Mouse (Mus musculus): Measurements from ENCODE around the gene Kif5c.

Kif5c gene

DNA sequence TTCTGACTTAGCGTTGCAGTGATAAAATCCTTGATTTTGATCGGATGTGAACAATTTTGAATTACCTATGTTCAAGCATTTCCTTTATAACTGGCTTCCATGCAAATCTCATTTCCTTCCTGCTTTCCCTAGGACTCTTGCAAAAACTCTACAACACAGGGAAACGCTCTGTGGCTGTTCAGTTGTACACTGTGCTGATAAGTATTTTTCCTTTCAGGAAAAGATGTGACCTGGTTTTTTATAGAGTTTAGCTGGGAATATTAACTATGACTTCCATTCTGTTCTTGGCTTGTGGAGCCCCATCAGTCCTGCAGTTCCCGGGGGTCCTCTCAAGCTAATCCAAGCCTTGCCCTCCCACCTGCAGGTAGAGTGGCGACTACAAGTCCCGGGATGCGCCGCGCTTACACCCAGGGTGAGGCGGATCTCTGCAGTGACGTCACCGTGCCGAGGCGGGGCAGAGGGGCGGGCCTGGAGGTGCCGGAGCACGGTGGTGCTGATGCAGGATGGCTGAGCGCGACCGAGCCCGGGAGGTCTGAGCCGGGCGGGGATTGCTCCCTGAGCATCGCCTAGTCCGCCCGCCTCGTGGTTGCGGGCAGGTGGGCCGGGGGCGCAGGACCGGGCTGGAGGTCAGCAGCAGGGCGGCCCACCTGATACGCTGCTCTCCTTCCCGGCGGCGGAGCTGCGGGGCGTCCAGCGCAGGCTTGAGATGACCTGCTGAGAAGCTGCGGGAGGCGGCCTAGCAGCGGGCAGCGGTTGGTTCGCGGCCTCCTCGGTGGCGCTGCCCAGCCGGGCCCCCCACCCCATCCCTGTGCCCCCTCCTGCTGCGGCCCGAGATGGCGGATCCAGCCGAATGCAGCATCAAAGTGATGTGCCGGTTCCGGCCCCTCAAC lies at the start of gene Kif5c:
Gene Kif5c (plus strand): TSS at position 470 of the 890 bp plus-strand sequence.
- peak; percentile 38 for DNase-seq (ENCODE audit: low read depth)

DNA sequence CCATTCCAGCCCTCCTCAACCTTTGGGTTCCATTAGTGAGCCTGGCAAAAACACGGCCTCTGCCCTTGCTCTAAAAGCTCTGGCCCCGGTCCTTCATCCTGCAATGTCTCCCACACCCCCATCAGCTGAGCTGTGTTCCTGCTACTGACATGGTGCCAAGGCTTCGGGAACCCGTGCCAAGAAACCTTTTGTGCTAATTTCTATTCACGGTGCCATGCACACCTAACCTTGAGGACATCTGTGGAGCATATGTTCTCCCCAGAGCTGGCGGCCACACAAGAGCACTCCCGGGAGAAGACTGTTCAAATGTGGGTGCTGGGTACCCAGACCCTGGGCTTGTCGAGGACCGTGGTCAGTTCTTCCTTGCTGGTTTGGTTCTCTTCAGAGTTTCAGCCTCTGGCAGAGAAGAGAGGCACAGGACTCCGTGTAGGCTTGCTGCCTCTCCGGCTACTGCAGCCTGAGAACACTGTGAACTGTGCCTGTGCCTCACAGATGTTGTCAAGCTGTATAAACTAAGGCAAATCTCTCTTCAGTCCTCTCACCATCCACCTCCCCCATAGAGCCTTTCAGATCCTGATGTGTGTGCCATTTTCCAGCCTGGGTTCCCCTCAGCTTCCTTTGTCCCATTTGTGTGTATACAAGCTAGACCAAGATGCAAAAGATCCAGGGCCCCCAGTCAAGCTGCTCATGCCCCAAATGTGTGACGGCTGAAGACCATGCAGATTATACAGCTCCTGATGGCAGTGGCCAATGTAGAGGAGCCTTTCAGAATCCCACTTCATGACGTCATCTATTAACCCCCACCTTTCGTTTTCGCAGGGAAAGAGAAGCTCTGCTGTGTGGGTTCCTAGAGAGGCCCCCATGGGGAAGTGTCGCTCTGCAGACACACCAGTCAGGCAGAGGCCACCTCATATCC lies 49.0 kb upstream of the Kif5c start:
- DNase-seq (ENCODE audit: low read depth), result no peak

DNA sequence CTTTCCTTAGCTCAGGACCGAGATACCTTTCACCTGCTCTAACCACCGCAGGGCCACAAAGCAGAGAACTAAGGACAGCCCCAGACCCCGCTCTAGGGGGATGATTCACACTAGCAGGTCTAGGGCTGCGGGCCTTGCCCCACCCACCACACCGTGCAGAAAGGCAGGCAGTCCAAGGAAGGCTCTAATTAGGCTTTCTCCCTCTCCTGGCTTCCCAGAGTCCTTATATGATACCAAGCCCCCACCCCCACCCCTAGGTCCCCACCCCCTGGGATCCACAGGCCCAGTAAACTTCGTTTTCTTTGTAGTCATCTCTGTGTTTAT lies 48.4 kb upstream of the Kif5c start:
- no peak for DNase-seq (ENCODE audit: low read depth)

DNA sequence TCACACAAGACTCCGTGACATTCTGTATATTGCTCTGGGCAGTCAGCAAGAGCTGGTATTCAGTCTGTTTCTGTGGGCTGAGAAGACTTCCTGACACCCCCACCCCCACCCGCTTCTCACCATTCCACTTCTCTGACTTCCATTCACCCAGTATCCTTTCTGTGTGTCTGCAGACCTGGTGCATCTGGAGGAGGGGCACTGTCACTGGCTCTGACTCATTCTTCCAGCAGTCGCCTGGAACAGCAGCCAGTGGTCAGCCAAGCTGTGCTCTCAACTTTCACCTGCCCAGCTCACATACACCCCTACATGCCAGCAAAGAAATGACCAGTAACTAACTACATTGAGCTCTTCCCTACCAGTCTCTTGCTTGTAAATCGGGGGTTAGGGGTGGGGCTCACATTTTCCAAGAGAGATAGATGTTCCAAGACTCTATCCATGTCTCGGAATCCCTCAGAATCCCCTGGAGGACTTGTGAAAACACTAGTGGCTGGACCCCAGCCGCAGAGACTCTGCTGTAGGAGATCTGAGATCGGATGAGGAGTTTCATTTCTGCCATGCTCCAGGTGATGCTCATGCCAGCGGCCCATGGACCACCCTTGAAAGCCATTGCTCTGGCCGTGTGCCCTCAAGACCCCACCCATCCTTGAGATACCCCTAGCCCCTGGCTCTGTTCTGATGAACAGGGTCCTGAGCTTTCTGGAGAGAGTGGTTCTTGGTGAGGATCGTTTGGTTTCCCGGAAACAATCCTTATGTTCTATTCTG lies 47.8 kb upstream of the Kif5c start:
- no peak for DNase-seq (ENCODE audit: low read depth)

DNA sequence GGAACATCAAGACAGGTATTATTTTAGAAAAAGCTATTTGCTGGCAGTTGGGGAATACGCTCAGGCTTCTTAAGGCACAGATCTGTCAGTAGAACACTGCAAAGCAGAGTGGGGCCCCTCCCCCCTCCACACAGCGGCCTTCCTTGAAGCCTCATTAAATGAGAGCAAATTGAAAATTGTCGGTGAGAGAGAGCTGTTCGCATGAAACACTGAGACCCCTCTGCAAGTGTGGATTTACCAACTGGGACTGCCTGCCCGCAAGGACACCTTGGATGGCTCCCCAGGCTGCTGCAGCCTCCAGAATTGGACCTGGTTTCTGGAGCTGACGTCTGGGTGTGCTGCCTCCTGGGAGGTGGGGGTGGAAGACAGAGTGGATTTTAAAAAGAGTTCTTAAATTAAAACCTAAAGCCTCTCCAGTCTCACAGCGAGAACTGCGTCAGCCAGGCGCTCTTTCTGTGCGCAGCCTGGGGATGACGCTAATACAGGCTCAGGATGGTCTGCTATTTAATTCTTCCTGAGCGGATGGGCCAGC lies 46.9 kb upstream of the Kif5c start:
- DNase-seq (ENCODE audit: low read depth), result no peak

DNA sequence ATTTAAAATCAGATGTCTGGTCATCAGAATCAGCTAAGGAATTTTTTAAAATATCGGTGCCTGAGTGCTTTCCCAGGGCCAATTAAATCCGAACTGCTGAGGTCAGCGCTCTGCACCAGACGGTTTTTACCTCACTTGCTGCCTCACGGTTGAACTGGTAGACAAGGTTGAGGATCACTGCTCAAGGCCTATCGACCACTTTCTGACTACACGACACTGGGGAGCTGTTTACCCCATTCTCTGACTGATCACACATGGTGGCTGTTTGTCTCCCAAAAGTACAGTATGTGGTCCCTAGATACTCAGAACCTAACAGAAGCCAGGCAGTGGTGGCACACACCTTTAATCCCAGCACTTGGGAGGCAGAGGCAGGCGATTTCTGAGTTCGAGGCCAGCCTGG lies 46.4 kb upstream of the Kif5c start:
- DNase-seq (ENCODE audit: low read depth), result no peak

DNA sequence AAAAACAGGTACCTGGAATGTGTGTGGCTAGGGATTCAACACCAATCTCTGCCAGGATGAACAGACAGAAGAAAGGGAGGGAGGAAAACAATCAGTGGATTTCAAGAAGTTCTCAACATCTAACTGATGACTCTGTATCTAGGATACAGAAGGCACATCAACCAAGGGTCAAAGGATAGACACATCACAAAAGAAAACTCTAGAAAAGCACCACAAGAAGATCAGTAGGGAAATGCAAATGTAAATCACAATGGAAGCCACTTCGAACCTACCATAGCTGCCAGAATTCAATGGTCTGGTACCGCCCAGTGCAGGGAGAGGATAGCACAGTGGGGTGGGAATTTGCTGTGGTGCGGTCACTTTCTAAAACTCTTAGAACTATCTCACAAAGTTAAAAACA lies 45.8 kb upstream of the Kif5c start:
- no peak for DNase-seq (ENCODE audit: low read depth)

DNA sequence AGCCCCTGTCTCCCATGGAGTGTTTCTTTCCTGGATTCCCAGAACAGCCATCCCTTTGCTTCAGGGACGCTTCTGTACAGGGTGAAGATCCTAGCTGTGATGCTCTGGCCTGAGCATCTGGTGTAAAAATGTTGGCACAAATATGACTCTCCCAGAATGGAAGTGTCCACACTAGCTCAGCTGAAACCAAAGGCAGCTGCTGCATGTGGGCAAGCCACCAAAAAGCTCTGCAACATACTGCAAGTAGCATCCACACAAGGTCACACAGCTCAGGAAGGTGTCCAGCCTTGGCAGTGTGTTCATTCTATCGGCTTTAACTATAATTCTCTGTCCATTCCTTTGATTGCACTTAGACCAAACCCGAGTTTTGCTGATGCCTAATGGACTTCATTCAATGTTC lies 38.5 kb upstream of the Kif5c start:
- DNase-seq (ENCODE audit: low read depth), result no peak

DNA sequence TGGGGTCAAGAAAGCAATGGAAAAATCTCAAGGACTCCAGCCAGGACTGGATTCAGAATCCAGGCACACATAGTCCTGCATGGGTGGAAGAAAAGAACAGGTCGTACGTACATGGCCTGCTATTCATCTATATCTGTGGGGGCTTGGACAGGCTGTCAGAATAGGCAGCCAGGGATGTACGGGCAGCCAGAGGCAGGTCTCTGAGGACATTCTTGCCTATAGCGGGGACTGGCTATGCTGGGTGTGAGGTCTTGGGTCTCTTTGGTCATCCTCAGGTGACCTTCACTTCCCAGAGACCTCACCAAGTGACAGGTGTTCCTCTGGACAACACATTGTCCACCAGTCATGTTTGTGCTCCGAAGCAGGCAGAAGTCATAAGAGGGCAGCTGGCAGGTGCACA lies 36.6 kb upstream of the Kif5c start:
- DNase-seq (ENCODE audit: low read depth), result no peak

DNA sequence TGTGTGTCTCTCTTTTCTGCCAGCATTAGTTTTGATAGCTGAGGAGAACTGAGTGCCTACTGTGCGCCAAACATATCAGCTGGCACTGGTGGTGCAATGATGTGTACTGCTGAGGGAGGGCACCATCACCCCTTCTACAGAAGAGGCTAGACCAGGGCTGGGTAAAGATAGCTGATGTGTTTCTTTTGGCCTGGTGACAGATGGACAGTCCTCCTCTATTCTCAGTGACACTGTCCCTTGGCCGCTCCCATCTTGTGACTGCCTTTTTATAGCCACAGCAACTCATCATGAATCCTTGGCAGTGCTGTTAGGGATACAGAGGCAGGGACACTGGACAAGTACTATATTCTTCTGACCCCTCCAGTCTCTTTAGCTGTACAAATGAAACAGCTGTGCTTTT lies 35.8 kb upstream of the Kif5c start:
- no peak for DNase-seq (ENCODE audit: low read depth)

DNA sequence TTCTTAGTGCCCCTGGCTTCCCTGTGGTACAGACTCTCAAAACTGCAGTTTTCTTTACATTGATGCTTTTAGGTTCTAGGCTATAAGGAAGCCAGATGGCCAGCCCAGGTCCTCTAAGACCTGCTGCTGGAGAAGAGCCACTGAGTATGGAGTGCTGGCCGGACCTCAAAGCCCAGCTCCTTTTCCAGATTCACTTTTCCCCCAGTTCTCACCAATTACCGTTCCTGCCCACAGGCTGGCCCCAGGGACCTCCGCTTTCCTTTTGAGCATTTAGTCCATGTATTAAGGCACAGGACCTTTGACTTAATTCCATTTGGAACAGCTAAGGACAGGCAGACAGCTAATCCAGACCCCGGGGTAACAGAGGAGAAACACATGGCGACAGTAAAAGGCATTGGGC lies 28.6 kb upstream of the Kif5c start:
- no peak for DNase-seq (ENCODE audit: low read depth)

DNA sequence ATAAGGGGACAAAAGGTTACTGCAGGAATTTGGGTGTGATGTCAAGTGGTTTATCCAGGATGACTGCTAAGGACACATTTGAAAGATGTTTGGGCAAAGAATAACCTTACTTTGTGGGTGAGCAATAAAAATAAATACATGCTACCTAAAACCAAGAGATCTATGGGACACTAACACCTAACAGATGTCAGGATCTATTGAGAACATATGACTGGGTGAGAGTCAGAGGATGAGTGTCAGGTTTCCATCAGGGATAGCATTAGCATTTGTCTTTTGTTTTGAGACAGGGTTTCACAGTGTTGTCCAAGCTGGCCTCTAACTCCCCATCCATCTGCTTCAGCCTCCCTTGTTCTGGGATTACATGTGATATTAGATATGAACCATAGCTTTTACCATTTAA lies 26.2 kb upstream of the Kif5c start:
- DNase-seq (ENCODE audit: low read depth), result no peak

DNA sequence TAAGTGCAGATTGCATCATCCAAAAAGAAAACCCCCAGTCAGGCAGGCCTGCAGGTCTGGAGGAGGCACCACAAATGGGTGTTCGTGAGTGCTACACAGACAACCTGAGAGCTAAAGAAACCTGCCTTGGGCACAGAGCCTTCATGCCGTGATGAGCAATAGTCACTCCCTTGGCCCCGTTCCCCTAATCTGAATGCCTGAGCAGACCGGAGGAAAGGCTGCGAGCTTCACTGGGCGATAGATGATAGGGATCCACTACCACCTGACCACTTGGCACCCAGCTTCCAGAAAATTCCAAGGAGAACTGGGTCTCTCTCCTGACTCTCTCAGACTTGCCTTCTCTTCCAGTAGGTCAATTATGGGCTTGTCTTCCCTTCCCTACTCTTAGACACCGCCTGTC lies 24.2 kb upstream of the Kif5c start:
- no peak for DNase-seq (ENCODE audit: low read depth)

DNA sequence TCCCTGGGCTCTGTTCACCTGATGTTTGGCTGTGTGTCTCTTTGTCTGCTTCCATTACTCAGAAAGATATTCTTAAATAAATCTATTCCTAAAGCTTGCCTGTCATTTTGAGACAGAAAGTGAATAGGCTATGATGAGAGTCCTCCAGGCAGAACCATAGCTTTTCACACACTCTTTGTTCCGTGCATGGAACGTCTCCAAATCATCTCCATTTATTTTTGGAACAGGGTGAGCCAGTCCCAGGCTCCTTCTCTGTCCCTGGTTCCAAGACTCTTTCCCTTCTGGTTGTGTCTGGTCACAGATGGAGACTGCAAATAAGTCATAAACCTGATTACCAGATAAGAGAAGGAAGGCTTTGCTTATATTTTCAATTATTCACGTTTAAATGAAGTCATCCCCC lies 22.8 kb upstream of the Kif5c start:
- no peak for DNase-seq (ENCODE audit: low read depth)

DNA sequence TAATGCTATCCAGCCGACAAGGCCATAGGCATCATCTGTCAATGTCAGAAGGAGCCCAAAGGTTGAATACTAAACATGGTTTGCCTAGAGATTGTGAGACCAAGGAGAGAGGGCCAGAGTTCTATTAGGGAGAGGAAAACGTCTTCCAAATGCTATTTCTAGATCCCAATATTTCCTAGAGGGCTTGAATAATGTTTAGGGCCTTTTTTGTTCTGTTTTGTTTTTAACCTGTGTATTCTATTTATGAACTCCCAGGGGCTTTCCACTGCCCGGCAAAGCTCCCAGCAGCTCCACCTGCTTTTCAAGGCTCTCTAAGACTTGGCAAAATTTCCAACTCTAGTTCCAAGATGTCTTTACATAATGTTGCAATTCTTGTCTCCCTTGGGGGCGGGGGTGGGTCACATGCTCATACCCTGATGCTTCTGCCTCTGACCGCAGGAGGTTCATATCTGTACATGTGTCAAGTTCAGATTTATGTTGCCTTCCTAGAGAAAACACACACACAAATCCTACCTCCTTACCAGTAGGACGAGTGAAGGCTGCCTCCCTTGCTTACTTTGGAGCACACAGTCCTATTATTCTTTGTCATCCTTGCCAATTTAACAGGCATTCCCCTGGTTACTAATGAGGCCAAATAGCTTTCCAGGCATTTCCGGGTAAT lies 18.9 kb upstream of the Kif5c start:
- DNase-seq (ENCODE audit: low read depth), result no peak

DNA sequence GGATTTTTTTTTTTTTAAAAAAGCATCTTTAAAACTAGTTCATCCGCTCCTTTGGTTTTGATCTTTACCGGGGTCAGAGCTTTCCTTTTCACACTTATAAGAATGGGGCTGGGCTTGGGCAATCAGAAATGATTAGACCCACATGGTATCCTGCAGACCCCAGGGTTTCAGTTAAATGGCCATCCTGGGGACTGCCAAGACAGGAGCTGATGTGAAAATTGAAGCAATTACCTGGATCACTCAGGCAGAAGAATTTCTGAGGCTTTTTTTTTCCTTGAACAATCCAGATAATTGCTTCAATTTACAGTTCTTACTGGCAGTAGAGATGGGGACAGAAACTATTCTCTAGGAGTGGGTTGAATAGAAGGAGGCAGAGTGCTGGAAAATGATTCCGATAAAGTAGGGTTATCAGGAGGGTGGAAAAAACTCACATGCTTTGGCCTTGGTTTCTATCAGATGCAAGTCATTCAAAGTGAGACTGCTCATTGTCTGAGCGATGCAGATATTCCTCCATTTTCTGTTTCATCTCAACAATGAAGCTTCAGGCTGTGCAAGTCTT lies 16.2 kb upstream of the Kif5c start:
- no peak for DNase-seq (ENCODE audit: low read depth)

DNA sequence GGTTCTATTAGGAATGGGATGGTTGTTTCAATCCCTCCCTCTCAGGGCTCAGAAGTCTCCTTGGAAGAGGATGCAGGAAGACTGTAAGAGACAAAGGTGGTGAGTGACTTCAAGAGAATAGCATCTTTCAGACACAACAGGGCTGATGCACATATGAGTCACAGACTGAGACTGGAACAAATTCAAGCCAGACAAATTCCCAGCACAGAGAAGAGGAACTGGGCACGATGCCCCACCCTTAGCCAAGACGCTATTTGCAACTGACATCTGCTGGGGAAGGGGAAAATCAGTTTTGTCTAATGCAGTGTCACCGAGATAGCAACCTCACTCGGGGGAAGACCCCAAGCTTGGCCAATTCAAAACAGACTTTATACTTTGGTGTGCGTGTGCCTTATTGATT lies 9.5 kb upstream of the Kif5c start:
- no peak for DNase-seq (ENCODE audit: low read depth)

DNA sequence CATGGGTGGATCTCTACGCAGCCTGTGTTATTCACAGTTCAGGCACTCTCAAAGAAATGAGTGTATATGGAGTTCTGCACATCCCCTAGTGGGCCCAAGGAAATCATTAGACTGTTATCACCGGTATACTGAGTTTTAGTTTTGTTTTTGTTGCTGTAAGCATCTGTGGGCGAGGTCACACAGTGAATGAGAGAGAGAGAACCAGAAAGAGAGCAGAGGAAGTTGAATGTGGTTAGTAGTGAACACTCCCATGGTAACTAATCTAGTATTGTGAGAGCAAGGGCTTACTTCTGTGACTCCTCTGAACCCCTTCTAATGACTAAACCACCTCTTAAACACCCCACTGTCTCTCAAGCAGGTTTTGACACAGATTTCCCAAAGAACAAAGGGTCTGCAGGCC lies 2.3 kb upstream of the Kif5c start:
- DNase-seq (ENCODE audit: low read depth), result no peak

DNA sequence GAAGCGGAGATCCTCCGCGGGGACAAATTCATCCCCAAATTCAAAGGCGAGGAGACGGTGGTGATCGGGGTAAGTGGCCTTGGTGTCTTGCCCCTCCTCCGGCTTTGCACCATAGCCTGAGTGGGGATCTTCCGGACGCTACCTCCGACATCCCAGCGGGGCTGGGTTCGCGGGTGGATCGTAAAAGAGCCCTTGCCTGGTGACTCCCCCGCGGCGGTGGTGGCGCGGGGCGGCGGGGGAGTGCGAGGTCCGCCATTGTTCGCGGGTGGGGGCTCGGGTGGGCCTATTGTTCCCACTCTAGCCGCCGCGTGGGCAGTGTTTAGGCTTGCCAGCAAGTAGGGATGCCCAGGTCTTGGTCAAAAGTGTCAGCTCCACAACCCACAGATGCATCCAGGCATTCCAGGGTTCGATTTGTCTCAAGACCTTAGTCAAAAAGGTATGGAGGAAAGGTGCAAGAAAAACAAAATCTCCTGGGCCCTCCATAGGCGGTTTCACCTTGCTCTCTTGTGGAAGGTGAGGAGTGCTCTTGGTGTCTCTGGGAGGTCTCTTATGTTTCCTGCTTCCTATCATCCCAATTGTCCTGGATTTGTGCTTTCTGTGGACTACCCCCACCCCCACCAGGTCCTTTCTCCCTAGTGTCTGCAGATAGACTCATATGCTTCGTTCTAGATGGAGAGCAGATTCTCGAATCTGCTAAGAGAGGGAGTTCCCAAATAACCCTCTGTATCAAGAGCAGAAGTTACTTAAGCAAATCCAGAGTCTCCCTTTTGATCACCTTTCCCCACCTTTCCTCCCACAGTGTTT lies 823 bp downstream of the Kif5c start:
- no peak for DNase-seq (ENCODE audit: low read depth)

DNA sequence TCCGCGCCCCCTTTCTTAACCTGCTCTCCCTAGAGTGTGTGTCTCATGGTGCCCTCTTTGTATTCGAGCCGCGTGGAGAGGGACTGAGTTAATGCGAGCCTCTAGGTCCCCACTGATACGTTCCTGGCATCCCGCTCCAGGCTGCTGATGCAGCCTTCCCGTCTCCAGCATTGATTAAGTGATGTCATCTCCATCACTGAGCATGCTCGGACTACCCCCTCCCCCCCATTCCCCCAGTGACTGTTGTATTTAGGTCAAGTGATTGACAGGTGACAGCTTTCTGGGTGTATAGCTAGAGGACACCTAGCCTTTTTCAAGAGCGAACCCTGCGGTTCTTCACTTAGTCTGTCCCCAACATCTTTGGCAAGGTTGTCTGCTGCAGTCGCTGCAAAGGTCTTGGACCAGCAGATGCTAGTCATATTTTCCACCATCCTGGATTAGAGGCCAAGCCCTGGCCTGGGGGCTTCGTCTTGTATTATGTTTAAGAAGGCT lies 1.6 kb downstream of the Kif5c start:
- no peak for DNase-seq (ENCODE audit: low read depth)
